Mouse (Mus musculus) MEL (cell line): ENCODE measurements at regions not wholly inside any gene's neighbourhood (a gene's known extent, or its start where the extent isn't known, plus 50 kb on each side); places are given as distances from the start of the nearest gene placed in this dataset.

ENCODE experiments used
- DNase-seq: peaks from one replicate; pipeline ENCODE4 v3.0.0; 2011; ENCODE audit warnings: low read depth, low spot score
- H3K27ac ChIP-seq: 2 replicates; pipeline ENCODE4 v1.5.1; 2012; ENCODE audit warnings: low read depth, mild to moderate bottlenecking, control low read depth, low read length, moderate library complexity; ENCODE audit not compliant: control insufficient read depth
- H3K27me3 ChIP-seq, 2 experiments: fragments of 150-350 bp in 1 of 2; sonication (generic) in 1 of 2; 2 replicates each; pipeline ENCODE4 v1.6.1; 2012; ENCODE audit warnings: low read length in 2 of 2, mild to moderate bottlenecking in 2 of 2, improper control_type of control experiment in 1 of 2, moderate library complexity in 1 of 2; ENCODE audit not compliant: insufficient read depth in 2 of 2, control insufficient read depth in 1 of 2
- H3K36me3 ChIP-seq, 2 experiments: 2 replicates each; pipeline ENCODE4 v1.6.1; 2012 to 2014; ENCODE audit warnings: low read length in 2 of 2, improper control_type of control experiment in 1 of 2, inconsistent platforms in 1 of 2, mild to moderate bottlenecking in 1 of 2; ENCODE audit not compliant: insufficient read depth in 2 of 2, control insufficient read depth in 1 of 2
- H3K4me1 ChIP-seq, 2 experiments: fragments of 150-350 bp in 1 of 2; sonication (generic) in 1 of 2; 2 replicates each; pipeline ENCODE4 v1.6.1; 2012; ENCODE audit warnings: low read length in 2 of 2, improper control_type of control experiment in 1 of 2, mild to moderate bottlenecking in 1 of 2; ENCODE audit not compliant: insufficient read depth in 2 of 2, control insufficient read depth in 1 of 2
- H3K4me3 ChIP-seq, 2 experiments: fragments of 150-350 bp in 1 of 2; sonication (generic) in 1 of 2; 2 replicates each; pipeline ENCODE4 v1.5.1; 2012; ENCODE audit warnings: low read depth in 2 of 2, low read length in 2 of 2, mild to moderate bottlenecking in 2 of 2, moderate library complexity in 2 of 2, control low read depth in 1 of 2, improper control_type of control experiment in 1 of 2; ENCODE audit not compliant: control insufficient read depth in 1 of 2, insufficient read depth in 1 of 2
- H3K79me2 ChIP-seq: 2 replicates; pipeline ENCODE4 v1.6.1; 2012; ENCODE audit warnings: mild to moderate bottlenecking, low read length, moderate library complexity; ENCODE audit not compliant: control insufficient read depth, poor library complexity, insufficient read depth
- H3K9ac ChIP-seq: 2 replicates; pipeline ENCODE4 v1.6.1; 2012; ENCODE audit warnings: low read depth, mild to moderate bottlenecking, control low read depth, low read length, moderate library complexity; ENCODE audit not compliant: control insufficient read depth, poor library complexity, severe bottlenecking
- H3K9me3 ChIP-seq: fragments of 150-350 bp; sonication (generic); replicated peaks from 2 replicates; pipeline ENCODE4 v1.6.1; 2012; ENCODE audit warnings: mild to moderate bottlenecking, low read length, improper control_type of control experiment, moderate library complexity; ENCODE audit not compliant: insufficient read depth
- CHD2 ChIP-seq: IDR thresholded peaks from 2 replicates; pipeline ENCODE4 v1.6.1; 2011; ENCODE audit warnings: low read length, improper control_type of control experiment
- CTCF ChIP-seq, 3 experiments: IDR thresholded peaks in 2 of 3; conservative IDR thresholded peaks in 1 of 3; 2 replicates each; pipeline ENCODE4 v1.5.1; 2011 to 2012; ENCODE audit warnings: low read length in 3 of 3, low read depth in 2 of 3, mild to moderate bottlenecking in 2 of 3, improper control_type of control experiment in 1 of 3, inconsistent platforms in 1 of 3, mixed read lengths in 1 of 3, moderate library complexity in 1 of 3; ENCODE audit not compliant: control insufficient read depth in 1 of 3, insufficient read depth in 1 of 3, poor library complexity in 1 of 3, severe bottlenecking in 1 of 3
- E2F4 ChIP-seq: IDR thresholded peaks from 2 replicates; pipeline ENCODE4 v1.6.1; 2011; ENCODE audit warnings: low read depth, low read length, improper control_type of control experiment, borderline replicate concordance
- ETS1 ChIP-seq: IDR thresholded peaks from 2 replicates; pipeline ENCODE4 v1.6.1; 2012; ENCODE audit warnings: low read depth, mild to moderate bottlenecking, inconsistent platforms, low read length, improper control_type of control experiment, moderate library complexity
- GABPA ChIP-seq: IDR thresholded peaks from 2 replicates; pipeline ENCODE4 v1.6.1; 2012; ENCODE audit warnings: low read depth, mild to moderate bottlenecking, inconsistent platforms, low read length, improper control_type of control experiment, moderate library complexity
- MEF2A ChIP-seq: IDR thresholded peaks from 2 replicates; pipeline ENCODE4 v1.6.1; 2014; ENCODE audit warnings: low read depth, mild to moderate bottlenecking, inconsistent platforms, low read length, improper control_type of control experiment; ENCODE audit not compliant: poor library complexity, insufficient replicate concordance, severe bottlenecking; ENCODE audit errors: extremely low read depth
- MYC ChIP-seq: IDR thresholded peaks from 2 replicates; pipeline ENCODE4 v1.6.1; 2011; ENCODE audit warnings: low read depth, mild to moderate bottlenecking, low read length, improper control_type of control experiment, moderate library complexity
- NELFE ChIP-seq: IDR thresholded peaks from 2 replicates; pipeline ENCODE4 v1.6.1; 2011; ENCODE audit warnings: low read depth, low read length, improper control_type of control experiment
- POLR2AphosphoS2 ChIP-seq: IDR thresholded peaks from 2 replicates; pipeline ENCODE4 v1.6.1; 2011; ENCODE audit warnings: low read length, improper control_type of control experiment
- POLR2AphosphoS5 ChIP-seq: IDR thresholded peaks from 2 replicates; pipeline ENCODE4 v1.6.1; 2012; ENCODE audit warnings: low read depth, borderline replicate concordance, mild to moderate bottlenecking, inconsistent platforms, low read length, moderate library complexity, mixed read lengths
- RCOR1 ChIP-seq: IDR thresholded peaks from 2 replicates; pipeline ENCODE4 v1.6.1; 2012; ENCODE audit warnings: low read depth, mild to moderate bottlenecking, inconsistent platforms, low read length, improper control_type of control experiment
- TAL1 ChIP-seq: IDR thresholded peaks from 2 replicates; pipeline ENCODE4 v1.6.1; 2012; ENCODE audit warnings: mild to moderate bottlenecking, inconsistent platforms, low read length, moderate library complexity, mixed read lengths
- TCF12 ChIP-seq: IDR thresholded peaks from 2 replicates; pipeline ENCODE4 v1.6.1; 2014; ENCODE audit warnings: low read depth, mild to moderate bottlenecking, inconsistent platforms, low read length, improper control_type of control experiment, moderate library complexity
- USF1 ChIP-seq: IDR thresholded peaks from 2 replicates; pipeline ENCODE4 v1.6.1; 2014; ENCODE audit warnings: low read depth, mild to moderate bottlenecking, inconsistent platforms, low read length, improper control_type of control experiment, moderate library complexity
- USF2 ChIP-seq, 2 experiments: IDR thresholded peaks; 2 replicates each; pipeline ENCODE4 v1.6.1; 2011 to 2012; ENCODE audit warnings: improper control_type of control experiment in 2 of 2, low read length in 2 of 2, borderline replicate concordance in 1 of 2, inconsistent platforms in 1 of 2, low read depth in 1 of 2, mild to moderate bottlenecking in 1 of 2; ENCODE audit not compliant: insufficient read depth in 1 of 2
- ZMIZ1 ChIP-seq: IDR thresholded peaks from 2 replicates; pipeline ENCODE4 v1.6.1; 2012; ENCODE audit warnings: low read depth, mild to moderate bottlenecking, inconsistent platforms, low read length, improper control_type of control experiment, moderate library complexity
- ZNF384 ChIP-seq: IDR thresholded peaks from 2 replicates; pipeline ENCODE4 v1.6.1; 2012; ENCODE audit warnings: low read depth, mild to moderate bottlenecking, inconsistent platforms, low read length, improper control_type of control experiment

- Histone ChIP-seq H3K27me3 (no peaks in the 10 kb centered on the region), H3K4me1 (no peaks in the 10 kb centered on the region), H3K9me3 (no peaks in the 10 kb centered on the region), H3K79me2 (no peaks in the 10 kb centered on the region), H3K9ac (no peak overlapping the region), H3K36me3 (no peaks in the 10 kb centered on the region), H3K4me3 (no peak overlapping the region), H3K27ac (no peak overlapping the region)
- TF ChIP-seq TCF12 (no peak), TAL1 (no peak), CTCF (IDR thresholded peaks at IDR 0.05 in 2 of 3, conservative IDR thresholded peaks at IDR 0.05 in 1 of 3; ENCODE audit: control insufficient read depth in 1 of 3, insufficient read depth in 1 of 3, low read depth in 2 of 3, low read length in 3 of 3, poor library complexity in 1 of 3, severe bottlenecking in 1 of 3) (no peak), MEF2A (no peak), E2F4 (no peak), CHD2 (no peak)
- no peak for DNase-seq
These were observed 826.0 kb downstream of the Slitrk6 start for GRCm38 (mm10) chr14:109928977-109929376.

- TF ChIP-seq POLR2AphosphoS5 (no peak), TCF12 (no peak), POLR2AphosphoS2 (no peak), RCOR1 (no peak), ETS1 (no peak), MYC (no peak), NELFE (no peak), E2F4 (no peak), GABPA (no peak), USF2 (IDR thresholded peaks at IDR 0.05; ENCODE audit: borderline replicate concordance in 1 of 2, insufficient read depth in 1 of 2, low read depth in 1 of 2, low read length in 2 of 2) (no peak), USF1 (no peak), ZNF384 (no peak), ZMIZ1 (no peak)
- TF ChIP-seq, all 39 proteins: peak for 0
- no peak overlapping the region for H3K27ac ChIP-seq
- no peak for DNase-seq
- no peak overlapping the region for H3K4me3 ChIP-seq
- H3K4me1 ChIP-seq, result peaks cover 0 to 3% of the 10 kb centered on the region in 2 experiments; a peak in 1 of 4 replicates
- no peaks in the 10 kb centered on the region for H3K79me2 ChIP-seq
- no peaks in the 10 kb centered on the region for H3K36me3 ChIP-seq
- no peaks in the 10 kb centered on the region for H3K27me3 ChIP-seq
- H3K9me3 ChIP-seq, result no peaks in the 10 kb centered on the region
- H3K9ac ChIP-seq, result no peak overlapping the region
These were observed 863.1 kb downstream of the Slitrk6 start for GRCm38 (mm10) chr14:109891896-109892165.
